Mouse (Mus musculus): ENCODE data around the gene Bckdhb.

GRCm38 (mm10) chr9:83886149-83886548, 38.8 kb upstream of the Bckdhb start:
- no peak for TF ChIP-seq CTCF (IDR thresholded peaks at IDR 0.05; ENCODE audit: extremely low read depth, insufficient read depth, insufficient read length, insufficient replicate concordance)
- no peak for TF ChIP-seq POLR2A (IDR thresholded peaks at IDR 0.05; ENCODE audit: low read depth, low read length)

Data from spleen, adult 2 months (tissue).